Mouse (Mus musculus) liver, embryonic 16.5 days (tissue): ENCODE results near the gene Slc27a1. TPM values are rescaled to one million over a fixed set of nuclear protein-coding genes. Genes with fewer than 3 reads are reported as not detected.
A peak's percentile ranks its signal among the peaks of the same experiment; 100 is the strongest.

Source experiments
- ATAC-seq: fragments of 200-750 bp; cut with Nextera tagmentation; 2 replicates; pipeline ENCODE4 v1.8.0; 2017; ENCODE audit warnings: low read depth, mild to moderate bottlenecking, moderate number of reproducible peaks, moderate library complexity
- H3K27ac ChIP-seq: fragments of 300-500 bp; sonication (generic); 2 replicates; pipeline ENCODE4 v1.5.1; 2014; ENCODE audit warnings: mild to moderate bottlenecking, low read length
- H3K27me3 ChIP-seq: fragments of 300-500 bp; sonication (generic); 2 replicates; pipeline ENCODE4 v1.6.1; 2014; ENCODE audit warnings: low read depth, low read length, mixed read lengths; ENCODE audit not compliant: control insufficient read depth, insufficient read depth
- H3K36me3 ChIP-seq: fragments of 300-500 bp; sonication (generic); 2 replicates; pipeline ENCODE4 v1.6.1; 2014; ENCODE audit warnings: mild to moderate bottlenecking; ENCODE audit not compliant: control insufficient read depth, insufficient read depth
- H3K4me1 ChIP-seq: fragments of 300-500 bp; sonication (generic); 2 replicates; pipeline ENCODE4 v1.6.1; 2014; ENCODE audit warnings: low read depth, low read length, mixed read lengths; ENCODE audit not compliant: control insufficient read depth
- H3K4me2 ChIP-seq: fragments of 300-500 bp; sonication (generic); 2 replicates; pipeline ENCODE4 v1.6.1; 2014; ENCODE audit warnings: low read depth, low read length, mixed read lengths
- H3K4me3 ChIP-seq: fragments of 300-500 bp; sonication (generic); 2 replicates; pipeline ENCODE4 v1.5.1; 2014; ENCODE audit warnings: low read depth, mild to moderate bottlenecking, low read length
- H3K9ac ChIP-seq: fragments of 300-500 bp; sonication (generic); 2 replicates; pipeline ENCODE4 v1.6.1; 2014; ENCODE audit warnings: low read depth, low read length
- H3K9me3 ChIP-seq: fragments of 300-500 bp; sonication (generic); replicated peaks from 2 replicates; pipeline ENCODE4 v1.6.1; 2016; ENCODE audit warnings: low read length; ENCODE audit not compliant: control insufficient read depth
- WGBS: fragments of 180-500 bp; shearing (Covaris S2); extraction: QIAGEN DNeasy Blood & Tissue Kit; methylation state at CpG from one replicate; pipeline ENCODE4 v1.1.7; 2014; ENCODE audit not compliant: insufficient replicate concordance; 5-methylcytosine and 5-hydroxymethylcytosine counted together
- polyA plus RNA-seq: library from polyadenylated mRNA; unstranded; fragments of >200 nt; fragmentation: Nextera tagmentation; extraction: Ambion mirVana; gene quantifications from 2 replicates; pipeline ENCODE4 v1.2.1, GENCODE M21; 2015

The Slc27a1 gene
- polyA plus RNA-seq, 1 experiment from 2014 or later, result 3.2 TPM

GRCm38 (mm10) chr8:71561401-71561800 lies 7.3 kb upstream of the Slc27a1 start:
- H3K36me3 ChIP-seq, result no peaks in the 10 kb centered on the region
- no peak overlapping the region for H3K9ac ChIP-seq
- WGBS, result 4% methylated on average over 15 of the region's 15 CpGs
- H3K4me3 ChIP-seq, result no peak overlapping the region
- no peak overlapping the region for H3K4me2 ChIP-seq
- no peak for ATAC-seq
- no peaks in the 10 kb centered on the region for H3K9me3 ChIP-seq
- peaks cover 40% of the 10 kb centered on the region for H3K27me3 ChIP-seq
- H3K27ac ChIP-seq, result no peak overlapping the region
- H3K4me1 ChIP-seq, result peaks cover 20% of the 10 kb centered on the region

GRCm38 (mm10) chr8:71562751-71563150 lies 5.9 kb upstream of the Slc27a1 start:
- Histone ChIP-seq H3K9me3 (no peaks in the 10 kb centered on the region), H3K36me3 (no peaks in the 10 kb centered on the region), H3K27ac (no peak overlapping the region), H3K4me1 (peaks cover 20% of the 10 kb centered on the region), H3K4me3 (peak overlapping the region; percentile 28), H3K27me3 (peaks cover 34% of the 10 kb centered on the region), H3K9ac (no peak overlapping the region), H3K4me2 (peak overlapping the region; percentile 45)
- WGBS, result 1% methylated on average over 33 of the region's 33 CpGs
- ATAC-seq, result 0 out of 2 replicates have a peak, but pooled peaks have one; percentile 35

GRCm38 (mm10) chr8:71563992-71564391 lies 4.7 kb upstream of the Slc27a1 start:
- no peak overlapping the region for H3K4me3 ChIP-seq
- peaks cover 27% of the 10 kb centered on the region for H3K27me3 ChIP-seq
- no peak overlapping the region for H3K9ac ChIP-seq
- 68% methylated on average over 4 of the region's 4 CpGs for WGBS
- no peak overlapping the region for H3K27ac ChIP-seq
- no peak for ATAC-seq
- H3K4me2 ChIP-seq, result no peak overlapping the region
- peaks cover 12% of the 10 kb centered on the region for H3K4me1 ChIP-seq
- H3K36me3 ChIP-seq, result no peaks in the 10 kb centered on the region
- no peaks in the 10 kb centered on the region for H3K9me3 ChIP-seq

GRCm38 (mm10) chr8:71566501-71566900 lies 2.2 kb upstream of the Slc27a1 start, which contains the start of gene Nxnl1:
Nxnl1 (minus strand) TSS chr8:71566601.
- 65% methylated on average over 3 of the region's 3 CpGs for WGBS
- H3K27me3 ChIP-seq, result peaks cover 30% of the 10 kb centered on the region
- no peaks in the 10 kb centered on the region for H3K9me3 ChIP-seq
- no peak for ATAC-seq
- peaks cover 19% of the 10 kb centered on the region for H3K4me1 ChIP-seq
- no peaks in the 10 kb centered on the region for H3K36me3 ChIP-seq
- no peak within 1 kb of the TSS for H3K4me3 ChIP-seq
- no peak within 1 kb of the TSS for H3K9ac ChIP-seq
- no peak within 1 kb of the TSS for H3K27ac ChIP-seq
- no peak within 1 kb of the TSS for H3K4me2 ChIP-seq

- no peak for ATAC-seq
Observed at GRCm38 (mm10) chr8:71567587-71567986, 1.1 kb upstream of the Slc27a1 start.

GRCm38 (mm10) chr8:71568941-71569340 lies 259 bp downstream of the Slc27a1 start:
- H3K9ac ChIP-seq, result no peak overlapping the region
- H3K27ac ChIP-seq, result no peak overlapping the region
- H3K27me3 ChIP-seq, result peaks cover 14% of the 10 kb centered on the region
- H3K4me3 ChIP-seq, result peak overlapping the region; percentile 58
- no peak for ATAC-seq
- H3K36me3 ChIP-seq, result no peaks in the 10 kb centered on the region
- peak overlapping the region; percentile 70; the same call in 1 of the 2 replicates for H3K4me2 ChIP-seq
- no peaks in the 10 kb centered on the region for H3K9me3 ChIP-seq
- H3K4me1 ChIP-seq, result peaks cover 13% of the 10 kb centered on the region; the same call in 1 of the 2 replicates
- WGBS, result 46% methylated on average over 6 of the region's 6 CpGs

More at GRCm38 (mm10) chr8:71567587-71567986, 1.1 kb upstream of the Slc27a1 start:
- H3K4me3 ChIP-seq, result no peak overlapping the region
- H3K9me3 ChIP-seq, result no peaks in the 10 kb centered on the region
- no peak overlapping the region for H3K27ac ChIP-seq
- no peaks in the 10 kb centered on the region for H3K36me3 ChIP-seq
- H3K9ac ChIP-seq, result no peak overlapping the region
- H3K27me3 ChIP-seq, result peaks cover 20% of the 10 kb centered on the region
- WGBS, result 60% methylated on average over 7 of the region's 7 CpGs
- H3K4me1 ChIP-seq, result peaks cover 17% of the 10 kb centered on the region
- H3K4me2 ChIP-seq, result no peak overlapping the region

GRCm38 (mm10) chr8:71569366-71570290 lies 946 bp downstream of the Slc27a1 start:
- peaks cover 14% of the 10 kb centered on the region for H3K27me3 ChIP-seq
- no peaks in the 10 kb centered on the region for H3K36me3 ChIP-seq
- ATAC-seq, result peak; percentile 77
- H3K27ac ChIP-seq, result no peak overlapping the region
- peak overlapping the region; percentile 58 for H3K4me3 ChIP-seq
- 3% methylated on average over 51 of the region's 51 CpGs for WGBS
- H3K9me3 ChIP-seq, result no peaks in the 10 kb centered on the region
- H3K4me2 ChIP-seq, result peak overlapping the region; percentile 70
- peak overlapping the region; percentile 42; the same call in 1 of the 2 replicates for H3K9ac ChIP-seq
- H3K4me1 ChIP-seq, result peaks cover 13% of the 10 kb centered on the region; the same call in 1 of the 2 replicates

- no peak overlapping the region for H3K27ac ChIP-seq
- H3K4me3 ChIP-seq, result peak overlapping the region; percentile 58
- peaks cover 14% of the 10 kb centered on the region for H3K27me3 ChIP-seq
- peak overlapping the region; percentile 27; the same call in 1 of the 2 replicates for H3K9ac ChIP-seq
- no peaks in the 10 kb centered on the region for H3K36me3 ChIP-seq
- under 1% methylated on average over 41 of the region's 41 CpGs for WGBS
- H3K4me2 ChIP-seq, result peak overlapping the region; percentile 70
- peaks cover 13% of the 10 kb centered on the region; the same call in 1 of the 2 replicates for H3K4me1 ChIP-seq
- peak; percentile 78 for ATAC-seq
- H3K9me3 ChIP-seq, result no peaks in the 10 kb centered on the region
Observed at GRCm38 (mm10) chr8:71570291-71570954, 1.7 kb downstream of the Slc27a1 start.
